Mouse (Mus musculus) pancreas, adult 10 weeks (tissue): ENCODE results near the gene Fn3krp. TPM values are rescaled to one million over a fixed set of nuclear protein-coding genes. Genes with fewer than 3 reads are reported as not detected.

ENCODE experiments used
- polyA plus RNA-seq: library from polyadenylated mRNA; stranded (reverse); fragments of 350-450 nt; fragmentation: Illumina TruSeq; extraction: RNeasy Lipid Tissue Mini Kit (QIAGEN cat#74804); gene quantifications from one replicate; pipeline ENCODE4 v1.2.3, GENCODE M21; 2015; ENCODE audit warnings: low read depth, low replicate concordance; ENCODE audit not compliant: insufficient read depth

Fn3krp gene
- 2.5 TPM for polyA plus RNA-seq

GRCm38 (mm10) chr11:121420830-121421552, at the start of gene Fn3krp:
Gene Fn3krp, plus strand, starts transcription at chr11:121421401.

DNA sequence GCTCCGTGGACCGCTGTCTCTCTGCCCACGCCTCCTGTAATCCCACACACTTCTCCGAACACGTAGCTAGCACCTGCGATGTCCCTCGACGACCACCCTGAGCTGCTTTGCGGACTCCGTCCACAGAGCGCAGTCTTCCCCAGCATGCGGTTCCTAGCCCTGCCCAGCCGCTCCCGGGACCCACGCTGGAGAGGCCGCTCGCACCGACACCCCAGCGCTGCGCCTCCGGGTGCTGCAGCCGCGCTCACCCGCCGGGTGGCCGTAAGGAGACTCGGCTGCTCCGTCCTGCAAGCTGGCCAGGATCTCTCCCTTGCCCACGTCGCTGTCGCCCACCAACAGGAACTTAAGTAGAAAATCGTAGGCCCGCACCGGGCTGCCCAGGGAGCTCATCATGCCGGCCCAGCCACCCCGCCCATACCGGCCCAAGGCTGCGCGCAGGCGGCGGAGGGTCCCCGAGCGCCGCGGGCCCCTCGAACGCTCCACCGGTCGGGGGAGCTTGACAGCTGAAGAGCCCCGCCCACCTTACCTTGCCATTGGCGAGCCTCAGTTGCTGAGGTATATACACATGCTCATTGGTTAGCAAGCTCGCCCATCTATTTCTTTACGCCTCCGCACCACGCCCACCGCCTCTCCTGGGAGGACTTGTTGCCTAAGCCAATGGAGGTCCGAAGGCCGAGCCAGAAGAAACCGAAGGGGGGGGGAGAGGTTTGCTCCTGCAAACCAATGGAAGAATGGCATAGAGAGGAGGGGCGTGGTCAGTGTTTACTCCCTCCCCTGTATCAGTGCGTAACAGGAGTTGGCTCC, 33.2 kb upstream of the Fn3krp start, which contains the start of gene Rab40b:
Rab40b (minus strand) TSS at position 502 of the 804 bp plus-strand sequence.

DNA sequence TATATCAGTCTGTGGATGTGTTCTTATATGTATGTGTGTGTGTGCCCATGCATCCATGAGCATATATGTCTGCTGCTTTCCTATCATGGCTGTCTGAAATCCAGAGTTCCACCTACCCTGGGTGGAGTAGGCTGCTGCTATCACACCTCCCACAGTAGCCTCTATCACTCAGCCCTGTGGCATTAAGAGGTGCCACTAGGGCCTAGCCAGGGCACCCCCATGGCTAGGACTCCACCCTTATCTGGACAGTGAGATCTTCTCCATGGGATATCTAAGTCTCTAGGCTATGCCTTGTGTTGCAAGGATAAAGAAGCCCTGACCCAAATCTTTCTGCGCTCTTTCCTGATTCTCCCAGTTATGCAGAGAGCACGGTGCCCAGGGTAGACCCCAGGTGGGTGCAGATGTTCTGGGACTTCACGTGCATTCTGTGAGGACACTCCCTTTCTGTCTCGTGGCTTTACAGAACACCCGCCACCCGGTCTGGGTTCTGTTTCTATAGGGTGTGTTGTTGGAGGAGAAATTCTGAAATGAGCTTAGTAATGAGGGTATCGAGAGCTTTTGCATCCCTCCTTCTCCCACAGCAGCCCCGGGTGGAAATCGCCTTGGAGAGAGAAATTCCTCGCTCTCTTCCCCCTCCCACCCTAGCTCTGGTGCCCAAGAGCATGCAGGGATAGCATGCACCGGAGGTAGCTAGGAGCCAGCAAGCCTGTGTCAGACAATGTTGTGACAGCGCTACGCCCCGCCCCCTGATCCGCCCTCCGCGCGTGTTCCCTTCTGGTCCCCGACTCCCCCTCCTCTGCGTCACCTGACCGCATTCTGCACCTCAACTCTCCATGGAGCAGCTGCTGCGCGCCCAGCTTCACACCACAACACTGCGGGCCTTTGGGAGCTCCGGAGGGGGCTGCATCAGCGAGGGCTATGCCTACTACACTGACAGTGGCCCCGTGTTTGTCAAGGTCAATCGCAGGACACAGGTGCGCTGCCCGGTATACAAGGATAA, 13.3 kb downstream of the Fn3krp start, which contains the start of gene Fn3k:
Fn3k (plus strand) TSS at position 758 of the 1,000 bp plus-strand sequence.

DNA sequence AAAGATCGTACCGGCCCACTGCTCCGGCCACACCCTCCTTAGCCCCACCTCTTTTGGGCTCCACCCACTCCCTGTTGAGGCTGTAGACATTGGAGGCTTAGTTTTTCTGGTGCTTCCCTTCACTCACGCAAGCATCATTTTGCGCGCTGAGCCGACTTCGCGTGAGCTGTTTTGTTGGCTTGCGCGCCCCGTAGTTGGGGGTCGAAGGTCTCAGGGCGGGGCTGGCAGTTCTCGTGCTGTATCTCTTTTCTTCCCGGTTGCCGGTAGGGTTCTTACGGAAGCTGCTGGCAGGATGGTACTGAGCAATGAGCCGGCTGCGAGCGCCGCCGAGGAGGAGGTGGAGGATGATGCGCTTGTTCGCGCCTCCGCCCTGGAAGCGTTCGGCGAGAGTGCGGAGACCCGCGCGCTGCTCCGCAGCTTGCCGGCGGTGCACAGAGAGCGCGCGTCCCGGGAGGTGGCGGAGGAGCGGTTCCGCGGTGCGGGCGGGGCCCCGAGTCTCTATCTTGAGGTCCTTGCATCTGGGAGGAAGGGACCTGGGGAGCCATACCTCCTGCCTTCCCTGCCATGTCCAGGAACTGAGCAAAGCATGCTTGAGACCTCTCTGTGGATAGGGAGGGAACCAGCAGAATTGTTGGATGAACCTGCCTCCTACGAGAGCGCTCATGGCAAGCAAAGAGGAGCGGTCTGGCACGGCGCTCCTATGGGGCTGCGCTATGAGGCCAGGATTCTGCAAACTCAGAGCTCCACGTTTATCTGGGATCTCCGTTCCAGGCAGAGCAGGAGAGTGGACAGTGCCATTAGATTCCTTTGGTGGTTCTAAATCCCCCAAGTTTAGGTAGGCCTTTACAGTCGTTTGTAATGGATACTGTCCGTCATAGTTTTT, 30.8 kb downstream of the Fn3krp start, which contains the start of gene Tbcd:
Tbcd (plus strand) TSS at position 197 of the 883 bp plus-strand sequence.

Other genes starting within 250 kb of the Fn3krp start
- 6.0 TPM for gene Hexdc, start 217.0 kb upstream of the Fn3krp start, polyA plus RNA-seq
- gene Ogfod3, start 216.7 kb upstream of the Fn3krp start, polyA plus RNA-seq = 3.0 TPM
- 7.9 TPM for gene Cybc1, start 192.1 kb upstream of the Fn3krp start, polyA plus RNA-seq
- gene Narf, start 184.1 kb upstream of the Fn3krp start, polyA plus RNA-seq = 3.6 TPM
- 3.7 TPM for gene Foxk2, start 161.4 kb upstream of the Fn3krp start, polyA plus RNA-seq
- gene Wdr45b, start 67.0 kb upstream of the Fn3krp start, polyA plus RNA-seq = 8.1 TPM
- gene Rab40b, start 33.1 kb upstream of the Fn3krp start, polyA plus RNA-seq = 2.3 TPM
- 5.2 TPM for gene Fn3k, start 13.5 kb downstream of the Fn3krp start, polyA plus RNA-seq
- gene Tbcd, start 30.5 kb downstream of the Fn3krp start, polyA plus RNA-seq = 11.4 TPM
- gene Zfp750, start 97.9 kb downstream of the Fn3krp start, polyA plus RNA-seq = 1.1 TPM